Mouse (Mus musculus) liver, postnatal 0 days (tissue): ENCODE measurements at regions not wholly inside any gene's neighbourhood (a gene's known extent, or its start where the extent isn't known, plus 50 kb on each side); places are given as distances from the start of the nearest gene placed in this dataset.

Experiments used
- CTCF ChIP-seq: sonication (generic); IDR thresholded peaks from 2 replicates; pipeline ENCODE4 v1.5.1; 2016; ENCODE audit warnings: antibody characterized with exemption, low read depth
- EP300 ChIP-seq: IDR thresholded peaks from 2 replicates; pipeline ENCODE4 v1.6.1; 2016; ENCODE audit warnings: antibody characterized with exemption, low read depth, mild to moderate bottlenecking

- TF ChIP-seq CTCF (no peak), EP300 (no peak)
These were observed 252.6 kb upstream of the Kcnh8 start for GRCm38 (mm10) chr17:52349872-52350271.
